In genomic region chr17:35866281-35866831, GRCm38 (mm10) we compare ENCODE assay signal across 7 mouse cellular contexts. TPM values are rescaled to one million over a fixed set of nuclear protein-coding genes. Genes with fewer than 3 reads are reported as not detected.
DNase-seq lines count a peak whose midpoint lies in the region; ATAC-seq and TF ChIP-seq lines count a peak whose summit lies in the region.

No protein-coding gene starts in this region.

- TF ChIP-seq POLR2A in testis, adult 2 months (IDR thresholded peaks at IDR 0.05; ENCODE audit: control insufficient read depth, low read depth, low read length), result no peak

- no peak for TF ChIP-seq CTCF in testis, adult 2 months (IDR thresholded peaks at IDR 0.05; ENCODE audit: control insufficient read depth, insufficient read depth, insufficient replicate concordance, low read depth, low read length)

- peaks cover 42% of the 10 kb centered on the region for H3K36me3 ChIP-seq in embryonic facial prominence, embryonic 10.5 days (replicated peaks)
- H3K36me3 ChIP-seq in heart, embryonic 15.5 days, result no peaks in the 10 kb centered on the region
- peaks cover 6% of the 10 kb centered on the region; the same call in 1 of the 2 replicates for H3K36me3 ChIP-seq in limb, embryonic 11.5 days (ENCODE audit: control insufficient read depth, insufficient read depth, low read length)
- H3K36me3 ChIP-seq in midbrain, embryonic 13.5 days, result peaks cover 9% of the 10 kb centered on the region
- H3K36me3 ChIP-seq in testis, adult 2 months (ENCODE audit: control insufficient read depth, insufficient read depth, low read length), result no peaks in the 10 kb centered on the region

- H3K4me2 ChIP-seq in heart, embryonic 15.5 days, result peak overlapping the region; percentile 94
- H3K4me2 ChIP-seq in limb, embryonic 11.5 days (ENCODE audit: low read depth, severe bottlenecking), result peak overlapping the region; percentile 88
- peak overlapping the region; percentile 92 for H3K4me2 ChIP-seq in midbrain, embryonic 13.5 days (replicated peaks)

- peak overlapping the region; percentile 63 for H3K4me3 ChIP-seq in embryonic facial prominence, embryonic 10.5 days
- H3K4me3 ChIP-seq in heart, embryonic 15.5 days, result peak overlapping the region; percentile 77
- peak overlapping the region; percentile 60 for H3K4me3 ChIP-seq in limb, embryonic 11.5 days (ENCODE audit: low read depth, low read length)
- peak overlapping the region; percentile 84 for H3K4me3 ChIP-seq in midbrain, embryonic 13.5 days (replicated peaks)
- H3K4me3 ChIP-seq in testis, adult 2 months (ENCODE audit: control insufficient read depth, low read depth, low read length), result peak overlapping the region; percentile 92

- H3K27ac ChIP-seq in embryonic facial prominence, embryonic 10.5 days (replicated peaks), result peak overlapping the region; percentile 95
- H3K27ac ChIP-seq in heart, embryonic 15.5 days, result peak overlapping the region; percentile 99
- peak overlapping the region; percentile 90 for H3K27ac ChIP-seq in limb, embryonic 11.5 days (replicated peaks; ENCODE audit: low read depth, low read length)
- peak overlapping the region; percentile 99 for H3K27ac ChIP-seq in midbrain, embryonic 13.5 days
- peak overlapping the region; percentile 91 for H3K27ac ChIP-seq in testis, adult 2 months (ENCODE audit: control insufficient read depth, insufficient read depth, low read depth, low read length)

- under 1% methylated on average over 38 of the region's 38 CpGs for WGBS in embryonic facial prominence, embryonic 10.5 days
- under 1% methylated on average over 37 of the region's 38 CpGs for WGBS in heart, embryonic 15.5 days
- WGBS in limb, embryonic 11.5 days, result under 1% methylated on average over 36 of the region's 38 CpGs
- WGBS in midbrain, embryonic 13.5 days, result under 1% methylated on average over 38 of the region's 38 CpGs

- H3K9ac ChIP-seq in heart, embryonic 15.5 days, result peak overlapping the region; percentile 81
- peak overlapping the region; percentile 87 for H3K9ac ChIP-seq in limb, embryonic 11.5 days (ENCODE audit: low read length)
- peak overlapping the region; percentile 97 for H3K9ac ChIP-seq in midbrain, embryonic 13.5 days (replicated peaks)

- H3K9me3 ChIP-seq in embryonic facial prominence, embryonic 10.5 days, result peaks cover 4% of the 10 kb centered on the region
- no peaks in the 10 kb centered on the region for H3K9me3 ChIP-seq in heart, embryonic 15.5 days (replicated peaks)
- H3K9me3 ChIP-seq in limb, embryonic 11.5 days (ENCODE audit: control insufficient read depth, low read length), result peaks cover 3% of the 10 kb centered on the region; the same call in 1 of the 2 replicates
- no peaks in the 10 kb centered on the region for H3K9me3 ChIP-seq in midbrain, embryonic 13.5 days

- no peaks in the 10 kb centered on the region for H3K27me3 ChIP-seq in embryonic facial prominence, embryonic 10.5 days (replicated peaks; ENCODE audit: low read depth, poor library complexity, severe bottlenecking)
- H3K27me3 ChIP-seq in heart, embryonic 15.5 days, result no peaks in the 10 kb centered on the region
- no peaks in the 10 kb centered on the region for H3K27me3 ChIP-seq in limb, embryonic 11.5 days (ENCODE audit: control insufficient read depth, insufficient read depth, low read length)
- no peaks in the 10 kb centered on the region for H3K27me3 ChIP-seq in midbrain, embryonic 13.5 days
- peaks cover 9% of the 10 kb centered on the region for H3K27me3 ChIP-seq in testis, adult 2 months (ENCODE audit: control insufficient read depth, insufficient read depth, low read length)

- peaks cover 67% of the 10 kb centered on the region for H3K4me1 ChIP-seq in embryonic facial prominence, embryonic 10.5 days
- H3K4me1 ChIP-seq in heart, embryonic 15.5 days (replicated peaks), result peaks cover 54% of the 10 kb centered on the region
- peaks cover 38% of the 10 kb centered on the region for H3K4me1 ChIP-seq in limb, embryonic 11.5 days (ENCODE audit: control insufficient read depth, insufficient read depth, low read length)
- H3K4me1 ChIP-seq in midbrain, embryonic 13.5 days (replicated peaks), result peaks cover 62% of the 10 kb centered on the region
- peaks cover 39% of the 10 kb centered on the region for H3K4me1 ChIP-seq in testis, adult 2 months (ENCODE audit: control insufficient read depth, insufficient read depth, low read length)

- peak; percentile 79 for DNase-seq in 3134 (ENCODE audit: extremely low read depth, insufficient read length, low spot score)
- DNase-seq in CD4-positive helper T cell, adult 2 months (ENCODE audit: low read depth, low spot score), result peak; percentile 73
- peak; percentile 80 for DNase-seq in embryonic facial prominence, embryonic 10.5 days (ENCODE audit: low spot score)
- DNase-seq in limb, embryonic 11.5 days (ENCODE audit: low spot score), result peak; percentile 74

- peak; percentile 61 for ATAC-seq in heart, embryonic 15.5 days (replicated peaks; ENCODE audit: insufficient number of reproducible peaks, insufficient read depth, low FRiP score, low read depth)
- ATAC-seq in limb, embryonic 11.5 days (ENCODE audit: insufficient number of reproducible peaks, low FRiP score, low TSS enrichment, low read depth), result peak; percentile 38
- peak; percentile 57 for ATAC-seq in midbrain, embryonic 13.5 days

RNA-seq across cellular contexts. Expression of gene Ppp1r18, which starts 1.0 kb away (rescaled TPM):
- 27.4 and 29.7 TPM in 2 replicates for polyA plus RNA-seq in embryonic facial prominence, embryonic 10.5 days (2016; fragmentation: Nextera tagmentation; extraction: Ambion mirVana)
- polyA plus RNA-seq in heart, embryonic 15.5 days (2015; fragmentation: Nextera tagmentation; extraction: Ambion mirVana), result 17.9 and 21.4 TPM in 2 replicates
- polyA plus RNA-seq in limb, embryonic 11.5 days (2014; fragmentation: Nextera tagmentation; extraction: Ambion mirVana), result 22.9 and 25.6 TPM in 2 replicates
- 23.8 and 27.4 TPM in 2 replicates for polyA plus RNA-seq in midbrain, embryonic 13.5 days (2015; fragmentation: Nextera tagmentation; extraction: Ambion mirVana)
- 34.1 and 36.8 TPM in 2 replicates for polyA plus RNA-seq in testis, adult 2 months (2012; rRNA removed)

RNA-seq across cellular contexts. Expression of gene Nrm, which starts 5.2 kb away (rescaled TPM):
- 64.6 and 65.1 TPM in 2 replicates for polyA plus RNA-seq in embryonic facial prominence, embryonic 10.5 days (2016; fragmentation: Nextera tagmentation; extraction: Ambion mirVana)
- polyA plus RNA-seq in heart, embryonic 15.5 days (2015; fragmentation: Nextera tagmentation; extraction: Ambion mirVana), result 38.7 and 46.2 TPM in 2 replicates
- 55.6 and 56.4 TPM in 2 replicates for polyA plus RNA-seq in limb, embryonic 11.5 days (2014; fragmentation: Nextera tagmentation; extraction: Ambion mirVana)
- polyA plus RNA-seq in midbrain, embryonic 13.5 days (2015; fragmentation: Nextera tagmentation; extraction: Ambion mirVana), result 28.9 and 33.2 TPM in 2 replicates
- 179 and 201 TPM in 2 replicates for polyA plus RNA-seq in testis, adult 2 months (2012; rRNA removed)

RNA-seq across cellular contexts. Expression of gene Dhx16, which starts 13.3 kb away (rescaled TPM):
- 52.6 and 60.7 TPM in 2 replicates for polyA plus RNA-seq in embryonic facial prominence, embryonic 10.5 days (2016; fragmentation: Nextera tagmentation; extraction: Ambion mirVana)
- 19.7 and 31.1 TPM in 2 replicates for polyA plus RNA-seq in heart, embryonic 15.5 days (2015; fragmentation: Nextera tagmentation; extraction: Ambion mirVana)
- 46.5 and 51.2 TPM in 2 replicates for polyA plus RNA-seq in limb, embryonic 11.5 days (2014; fragmentation: Nextera tagmentation; extraction: Ambion mirVana)
- 34.3 and 37.3 TPM in 2 replicates for polyA plus RNA-seq in midbrain, embryonic 13.5 days (2015; fragmentation: Nextera tagmentation; extraction: Ambion mirVana)
- polyA plus RNA-seq in testis, adult 2 months (2012; rRNA removed), result 81.3 and 89.0 TPM in 2 replicates

RNA-seq across cellular contexts. Expression of gene Mdc1, which starts 25.0 kb away (rescaled TPM):
- polyA plus RNA-seq in embryonic facial prominence, embryonic 10.5 days (2016; fragmentation: Nextera tagmentation; extraction: Ambion mirVana), result 18.4 and 21.2 TPM in 2 replicates
- 12.6 and 17.0 TPM in 2 replicates for polyA plus RNA-seq in heart, embryonic 15.5 days (2015; fragmentation: Nextera tagmentation; extraction: Ambion mirVana)
- 20.7 and 23.5 TPM in 2 replicates for polyA plus RNA-seq in limb, embryonic 11.5 days (2014; fragmentation: Nextera tagmentation; extraction: Ambion mirVana)
- polyA plus RNA-seq in midbrain, embryonic 13.5 days (2015; fragmentation: Nextera tagmentation; extraction: Ambion mirVana), result 10.3 and 12.7 TPM in 2 replicates
- polyA plus RNA-seq in testis, adult 2 months (2012; rRNA removed), result 73.7 and 81.1 TPM in 2 replicates

RNA-seq across cellular contexts. Expression of gene Tubb5, which starts 28.2 kb away (rescaled TPM):
- 1,654 and 1,662 TPM in 2 replicates for polyA plus RNA-seq in embryonic facial prominence, embryonic 10.5 days (2016; fragmentation: Nextera tagmentation; extraction: Ambion mirVana)
- 567 and 662 TPM in 2 replicates for polyA plus RNA-seq in heart, embryonic 15.5 days (2015; fragmentation: Nextera tagmentation; extraction: Ambion mirVana)
- 1,416 and 1,443 TPM in 2 replicates for polyA plus RNA-seq in limb, embryonic 11.5 days (2014; fragmentation: Nextera tagmentation; extraction: Ambion mirVana)
- polyA plus RNA-seq in midbrain, embryonic 13.5 days (2015; fragmentation: Nextera tagmentation; extraction: Ambion mirVana), result 1,832 and 1,895 TPM in 2 replicates
- 54.0 and 59.4 TPM in 2 replicates for polyA plus RNA-seq in testis, adult 2 months (2012; rRNA removed)

Comparison
In these comparisons a context has a peak if more than half of its experiments do, and no peak if none do; other contexts are left out.
1. Peak in every context shown above with its lines: DNase-seq, ATAC-seq, H3K4me3 ChIP-seq and H3K27ac ChIP-seq.